Mouse (Mus musculus) limb, embryonic 12.5 days (tissue): ENCODE data around the gene Serpinb6a. TPM values are rescaled to one million over a fixed set of nuclear protein-coding genes. Genes with fewer than 3 reads are reported as not detected.

Experiments
- ATAC-seq: fragments of 200-750 bp; cut with Nextera tagmentation; 2 replicates; pipeline ENCODE4 v1.8.0; 2017; ENCODE audit warnings: low read depth, moderate TSS enrichment; ENCODE audit not compliant: insufficient number of reproducible peaks, insufficient read depth, low FRiP score, low TSS enrichment
- H3K27ac ChIP-seq: fragments of 300-500 bp; sonication (generic); 2 replicates; pipeline ENCODE4 v1.5.1; 2016; ENCODE audit warnings: mild to moderate bottlenecking, moderate library complexity
- H3K27me3 ChIP-seq: fragments of 300-500 bp; sonication (generic); 2 replicates; pipeline ENCODE4 v1.6.1; 2016; ENCODE audit warnings: mild to moderate bottlenecking, moderate library complexity
- H3K36me3 ChIP-seq: fragments of 300-500 bp; sonication (generic); 2 replicates; pipeline ENCODE4 v1.6.1; 2016; ENCODE audit warnings: mild to moderate bottlenecking, moderate library complexity
- H3K4me1 ChIP-seq: fragments of 300-500 bp; sonication (generic); replicated peaks from 2 replicates; pipeline ENCODE4 v1.6.1; 2016
- H3K4me2 ChIP-seq: fragments of 300-500 bp; sonication (generic); 2 replicates; pipeline ENCODE4 v1.6.1; 2016; ENCODE audit warnings: mild to moderate bottlenecking, moderate library complexity
- H3K4me3 ChIP-seq: fragments of 300-500 bp; sonication (generic); replicated peaks from 2 replicates; pipeline ENCODE4 v1.5.1; 2016; ENCODE audit warnings: mild to moderate bottlenecking
- H3K9ac ChIP-seq: fragments of 300-500 bp; sonication (generic); replicated peaks from 2 replicates; pipeline ENCODE4 v1.6.1; 2016; ENCODE audit warnings: mild to moderate bottlenecking, moderate library complexity
- H3K9me3 ChIP-seq: fragments of 300-500 bp; sonication (generic); 2 replicates; pipeline ENCODE4 v1.6.1; 2016; ENCODE audit warnings: mild to moderate bottlenecking, moderate library complexity
- WGBS: fragments of 180-500 bp; shearing (Covaris S2); methylation state at CpG from one replicate; pipeline ENCODE4 v1.1.7; 2016; 5-methylcytosine and 5-hydroxymethylcytosine counted together
- polyA plus RNA-seq: library from polyadenylated mRNA; unstranded; fragments of >200 nt; fragmentation: Nextera tagmentation; extraction: Ambion mirVana; gene quantifications from 2 replicates; pipeline ENCODE4 v1.2.1, GENCODE M21; 2016

Gene Serpinb6a
- polyA plus RNA-seq, 1 experiment from 2014 or later, result 55.4 TPM

GRCm38 (mm10) chr13:34037172-34038055 lies 34.8 kb upstream of the Serpinb6a start, which contains the start of gene Bphl:
Gene Bphl, plus strand, starts transcription at chr13:34037597.
- Histone ChIP-seq H3K4me3 (peak within 1 kb of the TSS; percentile 71), H3K9me3 (no peaks in the 10 kb centered on the region), H3K4me1 (peaks cover 11% of the 10 kb centered on the region), H3K4me2 (peak within 1 kb of the TSS; percentile 72), H3K36me3 (peaks cover 14% of the 10 kb centered on the region; the same call in 1 of the 2 replicates), H3K9ac (peak within 1 kb of the TSS; percentile 90), H3K27me3 (no peaks in the 10 kb centered on the region), H3K27ac (peak within 1 kb of the TSS; percentile 86)
- WGBS, result 1% methylated on average over 37 of the region's 37 CpGs
- ATAC-seq, result peak; percentile 81

- Histone ChIP-seq H3K4me3 (no peak overlapping the region), H3K9ac (no peak overlapping the region), H3K4me1 (peaks cover 11% of the 10 kb centered on the region), H3K27me3 (no peaks in the 10 kb centered on the region), H3K9me3 (no peaks in the 10 kb centered on the region), H3K36me3 (peaks cover 15% of the 10 kb centered on the region; the same call in 1 of the 2 replicates), H3K4me2 (0 out of 2 replicates have a peak overlapping the region, but pooled peaks have one; percentile 72), H3K27ac (no peak overlapping the region; the same call in 1 of the 2 replicates)
- WGBS, result 84% methylated on average over 5 of the region's 5 CpGs
- no peak for ATAC-seq
These were observed 34.1 kb upstream of the Serpinb6a start for GRCm38 (mm10) chr13:34036726-34037125.

- no peak overlapping the region for H3K4me3 ChIP-seq
- no peak for ATAC-seq
- WGBS, result 87% methylated on average over 3 of the region's 3 CpGs
These were observed 32.8 kb upstream of the Serpinb6a start for GRCm38 (mm10) chr13:34035424-34035823.

GRCm38 (mm10) chr13:34032041-34032440 lies 29.4 kb upstream of the Serpinb6a start:
- no peak overlapping the region for H3K9ac ChIP-seq
- 93% methylated on average over 2 of the region's 2 CpGs for WGBS
- no peak overlapping the region for H3K4me3 ChIP-seq
- H3K9me3 ChIP-seq, result no peaks in the 10 kb centered on the region
- H3K27me3 ChIP-seq, result no peaks in the 10 kb centered on the region
- H3K4me2 ChIP-seq, result no peak overlapping the region
- ATAC-seq, result no peak
- H3K4me1 ChIP-seq, result peaks cover under 1% of the 10 kb centered on the region; the same call in 1 of the 2 replicates
- H3K27ac ChIP-seq, result no peak overlapping the region
- peaks cover 52% of the 10 kb centered on the region for H3K36me3 ChIP-seq

More at GRCm38 (mm10) chr13:34035424-34035823, 32.8 kb upstream of the Serpinb6a start:
- H3K4me2 ChIP-seq, result no peak overlapping the region
- H3K9ac ChIP-seq, result no peak overlapping the region
- no peaks in the 10 kb centered on the region for H3K27me3 ChIP-seq
- H3K9me3 ChIP-seq, result no peaks in the 10 kb centered on the region
- no peak overlapping the region for H3K27ac ChIP-seq
- peaks cover 26% of the 10 kb centered on the region; the same call in 1 of the 2 replicates for H3K36me3 ChIP-seq
- peaks cover 11% of the 10 kb centered on the region for H3K4me1 ChIP-seq

- ATAC-seq, result no peak
These were observed 19.4 kb upstream of the Serpinb6a start for GRCm38 (mm10) chr13:34021998-34022397.

GRCm38 (mm10) chr13:34018521-34018920 lies 15.9 kb upstream of the Serpinb6a start:
- Histone ChIP-seq H3K4me1 (no peaks in the 10 kb centered on the region), H3K4me3 (no peak overlapping the region)
- WGBS, result 85% methylated on average over 1 of the region's 1 CpGs

More at GRCm38 (mm10) chr13:34021998-34022397, 19.4 kb upstream of the Serpinb6a start:
- H3K4me1 ChIP-seq, result no peaks in the 10 kb centered on the region
- 93% methylated on average over 2 of the region's 2 CpGs for WGBS
- H3K4me3 ChIP-seq, result no peak overlapping the region
- peaks cover 55% of the 10 kb centered on the region for H3K36me3 ChIP-seq
- H3K9me3 ChIP-seq, result no peaks in the 10 kb centered on the region
- H3K27ac ChIP-seq, result no peak overlapping the region
- no peak overlapping the region for H3K9ac ChIP-seq
- H3K4me2 ChIP-seq, result no peak overlapping the region
- H3K27me3 ChIP-seq, result no peaks in the 10 kb centered on the region

GRCm38 (mm10) chr13:34016927-34017569 lies 14.5 kb upstream of the Serpinb6a start:
- H3K9ac ChIP-seq, result no peak overlapping the region
- no peak overlapping the region for H3K4me3 ChIP-seq
- no peak for ATAC-seq
- H3K4me1 ChIP-seq, result no peaks in the 10 kb centered on the region
- no peaks in the 10 kb centered on the region for H3K27me3 ChIP-seq
- H3K27ac ChIP-seq, result no peak overlapping the region
- no peaks in the 10 kb centered on the region for H3K9me3 ChIP-seq
- no peak overlapping the region for H3K4me2 ChIP-seq
- WGBS, result 94% methylated on average over 9 of the region's 9 CpGs
- H3K36me3 ChIP-seq, result peaks cover 75% of the 10 kb centered on the region

More at GRCm38 (mm10) chr13:34018521-34018920, 15.9 kb upstream of the Serpinb6a start:
- peaks cover 79% of the 10 kb centered on the region for H3K36me3 ChIP-seq
- H3K9me3 ChIP-seq, result no peaks in the 10 kb centered on the region
- no peaks in the 10 kb centered on the region for H3K27me3 ChIP-seq
- no peak for ATAC-seq
- H3K27ac ChIP-seq, result no peak overlapping the region
- no peak overlapping the region for H3K9ac ChIP-seq
- H3K4me2 ChIP-seq, result no peak overlapping the region

- no peak overlapping the region for H3K9ac ChIP-seq
- no peak overlapping the region for H3K27ac ChIP-seq
- no peak overlapping the region for H3K4me3 ChIP-seq
- 69% methylated on average over 2 of the region's 2 CpGs for WGBS
- H3K9me3 ChIP-seq, result no peaks in the 10 kb centered on the region
- H3K36me3 ChIP-seq, result peaks cover 14% of the 10 kb centered on the region
- no peak overlapping the region for H3K4me2 ChIP-seq
- peaks cover 5% of the 10 kb centered on the region; the same call in 1 of the 2 replicates for H3K4me1 ChIP-seq
- no peaks in the 10 kb centered on the region for H3K27me3 ChIP-seq
- ATAC-seq, result no peak
These were observed 4.6 kb upstream of the Serpinb6a start for GRCm38 (mm10) chr13:34007234-34007633.

GRCm38 (mm10) chr13:34003058-34003457 lies 464 bp upstream of the Serpinb6a start:
- peak overlapping the region; percentile 97 for H3K4me3 ChIP-seq
- peaks cover 5% of the 10 kb centered on the region; the same call in 1 of the 2 replicates for H3K4me1 ChIP-seq
- no peak overlapping the region for H3K27ac ChIP-seq
- H3K4me2 ChIP-seq, result peak overlapping the region; percentile 81
- H3K27me3 ChIP-seq, result no peaks in the 10 kb centered on the region
- no peaks in the 10 kb centered on the region for H3K9me3 ChIP-seq
- H3K9ac ChIP-seq, result peak overlapping the region; percentile 50
- no peaks in the 10 kb centered on the region for H3K36me3 ChIP-seq
- ATAC-seq, result no peak
- 8% methylated on average over 5 of the region's 5 CpGs for WGBS

GRCm38 (mm10) chr13:33995197-33995596 lies 7.4 kb downstream of the Serpinb6a start:
- ATAC-seq, result no peak
- WGBS, result 41% methylated on average over 1 of the region's 1 CpGs
- H3K4me2 ChIP-seq, result no peak overlapping the region

GRCm38 (mm10) chr13:33989625-33990024 lies 13.0 kb downstream of the Serpinb6a start:
- no peak overlapping the region for H3K9ac ChIP-seq
- H3K4me2 ChIP-seq, result no peak overlapping the region
- no peak overlapping the region for H3K4me3 ChIP-seq
- whole genome bisulfite sequencing, result 80% methylated on average over 5 of the region's 5 CpGs
- H3K27me3 ChIP-seq, result no peaks in the 10 kb centered on the region
- no peak overlapping the region for H3K27ac ChIP-seq
- H3K36me3 ChIP-seq, result peaks cover 4% of the 10 kb centered on the region; the same call in 1 of the 2 replicates
- ATAC-seq, result no peak
- no peaks in the 10 kb centered on the region for H3K4me1 ChIP-seq
- no peaks in the 10 kb centered on the region for H3K9me3 ChIP-seq

More at GRCm38 (mm10) chr13:33995197-33995596, 7.4 kb downstream of the Serpinb6a start:
- no peaks in the 10 kb centered on the region for H3K9me3 ChIP-seq
- no peaks in the 10 kb centered on the region for H3K36me3 ChIP-seq
- H3K27me3 ChIP-seq, result no peaks in the 10 kb centered on the region
- no peak overlapping the region for H3K9ac ChIP-seq
- no peak overlapping the region for H3K4me3 ChIP-seq
- no peak overlapping the region for H3K27ac ChIP-seq
- H3K4me1 ChIP-seq, result no peaks in the 10 kb centered on the region
